13 mouse cellular contexts compared by ENCODE assay signal in the genomic region with DNA sequence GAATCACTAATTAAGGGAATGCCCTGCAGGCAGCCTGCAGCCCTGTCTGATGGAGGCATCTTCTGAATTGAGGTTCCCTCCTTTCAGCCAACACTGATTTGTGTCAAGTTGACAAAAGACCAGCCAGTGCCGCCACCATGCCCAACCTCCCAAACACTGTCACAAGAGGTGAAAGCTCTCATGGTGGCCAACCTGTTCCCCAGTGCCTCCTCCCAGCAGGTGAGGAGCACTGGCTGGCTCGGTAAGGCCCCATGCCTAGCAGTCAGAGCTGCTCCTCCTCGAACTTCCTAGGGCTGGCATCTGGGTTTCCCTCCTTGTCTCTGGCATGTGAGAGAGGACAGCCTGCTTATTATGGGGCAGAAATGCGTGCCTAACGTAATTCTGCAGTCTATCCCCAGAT. TPM values are rescaled to one million over a fixed set of nuclear protein-coding genes. Genes with fewer than 3 reads are reported as not detected.
DNase-seq lines count a peak whose midpoint lies in the region; ATAC-seq and TF ChIP-seq lines count a peak whose summit lies in the region.
"Had no signal": no experiment of that assay in that cellular context is flagged by ENCODE, and none has a peak within 500 bp of the region (broad histone marks: within the 10 kb centered on the region; RNA-seq: fewer than 3 reads in every experiment).

No protein-coding gene starts in this region.

- H3K4me2 ChIP-seq in heart, embryonic 12.5 days: no peak overlapping the region
- no peak overlapping the region for H3K4me2 ChIP-seq in embryonic facial prominence, embryonic 14.5 days (ENCODE audit: low read depth, low read length)
- H3K4me2 ChIP-seq in myocyte (ENCODE audit: low read depth): peak overlapping the region; percentile 62
- H3K4me2 ChIP-seq: limb, embryonic 12.5 days had no signal

- H3K27me3 ChIP-seq in heart, embryonic 12.5 days (replicated peaks): no peaks in the 10 kb centered on the region
- no peaks in the 10 kb centered on the region for H3K27me3 ChIP-seq in embryonic facial prominence, embryonic 14.5 days (replicated peaks; ENCODE audit: control insufficient read depth, insufficient read depth, low read length)
- no peaks in the 10 kb centered on the region for H3K27me3 ChIP-seq in myocyte (ENCODE audit: control insufficient read depth, insufficient read depth, insufficient read length)

- no peak for ATAC-seq in heart, embryonic 12.5 days (ENCODE audit: insufficient number of reproducible peaks, low FRiP score)
- no peak for ATAC-seq in embryonic facial prominence, embryonic 14.5 days (ENCODE audit: low read depth)
- ATAC-seq in megakaryocyte-erythroid progenitor cell, adult 5-6 weeks (replicated peaks; ENCODE audit: low FRiP score, low TSS enrichment, poor library complexity, severe bottlenecking): no peak

- no peaks in the 10 kb centered on the region for H3K9me3 ChIP-seq in heart, embryonic 12.5 days (replicated peaks)
- H3K9me3 ChIP-seq in embryonic facial prominence, embryonic 14.5 days (ENCODE audit: control insufficient read depth, low read length): no peaks in the 10 kb centered on the region
- H3K9me3 ChIP-seq: limb, embryonic 12.5 days had no signal

- H3K27ac ChIP-seq in heart, embryonic 12.5 days (ENCODE audit: poor library complexity, severe bottlenecking): peak overlapping the region; percentile 37
- H3K27ac ChIP-seq in layer of hippocampus, adult 2 months: peak overlapping the region; percentile 39; the same call in 1 of the 2 replicates
- H3K27ac ChIP-seq in embryonic facial prominence, embryonic 14.5 days (replicated peaks; ENCODE audit: low read depth, low read length): peak overlapping the region; percentile 75
- H3K27ac ChIP-seq: limb, embryonic 12.5 days had no signal

- H3K4me3 ChIP-seq in heart, embryonic 12.5 days: no peak overlapping the region
- H3K4me3 ChIP-seq in layer of hippocampus, adult 2 months: no peak overlapping the region
- no peak overlapping the region for H3K4me3 ChIP-seq in embryonic facial prominence, embryonic 14.5 days (ENCODE audit: low read depth, low read length)
- H3K4me3 ChIP-seq in myocyte: no peak overlapping the region
- H3K4me3 ChIP-seq: erythroblast, embryonic 14.5 days; limb, embryonic 12.5 days had no signal

- no peak for DNase-seq in heart, postnatal 4 days
- DNase-seq in layer of hippocampus, adult 2 months (ENCODE audit: low spot score in 2 of 2): no peak
- no peak for DNase-seq in layer of hippocampus, postnatal 10 days (ENCODE audit: low spot score in 2 of 2)
- DNase-seq in embryonic facial prominence, embryonic 14.5 days (ENCODE audit: low spot score): no peak
- DNase-seq: thymus, postnatal 14 days had no signal

- H3K36me3 ChIP-seq in heart, embryonic 12.5 days: peaks cover 27% of the 10 kb centered on the region
- H3K36me3 ChIP-seq in embryonic facial prominence, embryonic 14.5 days (ENCODE audit: control insufficient read depth, insufficient read depth, low read length): peaks cover 9% of the 10 kb centered on the region
- H3K36me3 ChIP-seq in myocyte (ENCODE audit: control insufficient read depth, insufficient read depth): no peaks in the 10 kb centered on the region

- no peak overlapping the region for H3K9ac ChIP-seq in heart, embryonic 12.5 days
- no peak overlapping the region for H3K9ac ChIP-seq in embryonic facial prominence, embryonic 14.5 days (ENCODE audit: low read depth, low read length)
- H3K9ac ChIP-seq: limb, embryonic 12.5 days had no signal

- TF ChIP-seq POLR2A in myocyte (IDR thresholded peaks at IDR 0.05; ENCODE audit: insufficient read length, low read depth): no peak

- H3ac ChIP-seq in myocyte (ENCODE audit: control insufficient read depth, insufficient read length): no peak overlapping the region

- no peak for TF ChIP-seq CTCF in layer of hippocampus, adult 2 months (conservative IDR thresholded peaks at IDR 0.05)

- WGBS in heart, embryonic 12.5 days: 85% methylated on average over 5 of the region's 5 CpGs
- WGBS in embryonic facial prominence, embryonic 14.5 days: 64% methylated on average over 5 of the region's 5 CpGs

- H3K4me1 ChIP-seq in heart, embryonic 12.5 days (replicated peaks): peaks cover 65% of the 10 kb centered on the region
- peaks cover 22% of the 10 kb centered on the region for H3K4me1 ChIP-seq in embryonic facial prominence, embryonic 14.5 days (ENCODE audit: control insufficient read depth, insufficient read depth, low read length)

- H3K79me2 ChIP-seq in myocyte (ENCODE audit: control insufficient read depth, insufficient read depth): no peaks in the 10 kb centered on the region

TF ChIP-seq in myocyte, 11 proteins besides CTCF, POLR2A, EP300 and RAD21:
- TF ChIP-seq CEBPB (IDR thresholded peaks at IDR 0.05; ENCODE audit: insufficient read depth, poor library complexity, severe bottlenecking): no peak
- no peak for TF ChIP-seq USF1 (IDR thresholded peaks at IDR 0.05; ENCODE audit: low read depth)
- TF ChIP-seq MAX (IDR thresholded peaks at IDR 0.05; ENCODE audit: low read depth): no peak
- TF ChIP-seq SRF (IDR thresholded peaks at IDR 0.05; ENCODE audit: control insufficient read depth, insufficient read length, low read depth): no peak
- TF ChIP-seq MYOG (IDR thresholded peaks at IDR 0.05; ENCODE audit: control insufficient read depth in 1 of 3, insufficient read depth in 1 of 3, insufficient read length in 2 of 3, low read depth in 2 of 3): no peak

RNA-seq across cellular contexts. Expression of gene Cdc42ep2, which starts 15.1 kb away (rescaled TPM):
- polyA plus RNA-seq in heart, embryonic 12.5 days (2016; fragmentation: Nextera tagmentation; extraction: Ambion mirVana): 6.5 and 7.3 TPM in 2 replicates
- total RNA-seq in heart, postnatal 4 days (2021): 10 to 100 TPM; 14.2 to 14.7 TPM
- 1 to 10 TPM; 3.4 to 3.8 TPM for total RNA-seq in layer of hippocampus, adult 2 months (2021)
- 1 to 10 TPM; 5.2 to 5.7 TPM for total RNA-seq in layer of hippocampus, postnatal 10 days (2021)
- 14.0 and 16.2 TPM in 2 replicates for polyA plus RNA-seq in embryonic facial prominence, embryonic 14.5 days (2014; fragmentation: Nextera tagmentation; extraction: Ambion mirVana)
- polyA plus RNA-seq in myocyte (2012; fragmentation: generic; extraction: Trizol): 16.2 TPM
- total RNA-seq in megakaryocyte-erythroid progenitor cell, adult 5-6 weeks (2014; fragmentation: Nextera tagmentation): 0.77 TPM in 1 of 2 replicates, not detected in the other
- not detected in 2 replicates for total RNA-seq in megakaryocyte-erythroid progenitor cell, adult 5-6 weeks (2017)
- total RNA-seq: megakaryocyte progenitor cell, adult 5-6 weeks had no signal

RNA-seq across cellular contexts. Expression of gene Pola2, which starts 24.3 kb away (rescaled TPM):
- 49.3 and 51.1 TPM in 2 replicates for polyA plus RNA-seq in heart, embryonic 12.5 days (2016; fragmentation: Nextera tagmentation; extraction: Ambion mirVana)
- 10 to 100 TPM; 32.9 to 37.1 TPM for total RNA-seq in heart, postnatal 4 days (2021)
- 1 to 10 TPM; 6.2 to 6.6 TPM for total RNA-seq in layer of hippocampus, adult 2 months (2021)
- 10 to 100 TPM in 1 of 2 experiments, 1 to 10 TPM in 1; 10.0 to 10.1 TPM for total RNA-seq in layer of hippocampus, postnatal 10 days (2021)
- 59.1 and 65.2 TPM in 2 replicates for polyA plus RNA-seq in embryonic facial prominence, embryonic 14.5 days (2014; fragmentation: Nextera tagmentation; extraction: Ambion mirVana)
- 11.9 TPM for polyA plus RNA-seq in myocyte (2012; fragmentation: generic; extraction: Trizol)
- total RNA-seq in megakaryocyte-erythroid progenitor cell, adult 5-6 weeks (2014; fragmentation: Nextera tagmentation): 134 and 164 TPM in 2 replicates
- total RNA-seq in megakaryocyte-erythroid progenitor cell, adult 5-6 weeks (2017): 62.6 and 87.0 TPM in 2 replicates

RNA-seq across cellular contexts. Expression of gene Dpf2, which starts 26.9 kb away (rescaled TPM):
- 111 and 118 TPM in 2 replicates for polyA plus RNA-seq in heart, embryonic 12.5 days (2016; fragmentation: Nextera tagmentation; extraction: Ambion mirVana)
- 100 to 1,000 TPM; 111 to 119 TPM for total RNA-seq in heart, postnatal 4 days (2021)
- total RNA-seq in layer of hippocampus, adult 2 months (2021): 10 to 100 TPM; 94.1 to 95.3 TPM
- 10 to 100 TPM; 76.0 to 79.9 TPM for total RNA-seq in layer of hippocampus, postnatal 10 days (2021)
- 124 and 143 TPM in 2 replicates for polyA plus RNA-seq in embryonic facial prominence, embryonic 14.5 days (2014; fragmentation: Nextera tagmentation; extraction: Ambion mirVana)
- 78.5 TPM for polyA plus RNA-seq in myocyte (2012; fragmentation: generic; extraction: Trizol)
- total RNA-seq in megakaryocyte-erythroid progenitor cell, adult 5-6 weeks (2014; fragmentation: Nextera tagmentation): 91.2 and 95.9 TPM in 2 replicates
- 75.0 and 124 TPM in 2 replicates for total RNA-seq in megakaryocyte-erythroid progenitor cell, adult 5-6 weeks (2017)

RNA-seq across cellular contexts. Expression of gene Tigd3, which starts 45.8 kb away (rescaled TPM):
- polyA plus RNA-seq in heart, embryonic 12.5 days (2016; fragmentation: Nextera tagmentation; extraction: Ambion mirVana): 1.5 and 1.9 TPM in 2 replicates
- 1 to 10 TPM; 2.0 TPM for total RNA-seq in heart, postnatal 4 days (2021)
- 1 to 10 TPM; 2.5 to 3.2 TPM for total RNA-seq in layer of hippocampus, adult 2 months (2021)
- total RNA-seq in layer of hippocampus, postnatal 10 days (2021): 1 to 10 TPM; 4.4 to 5.5 TPM
- 1.4 and 2.0 TPM in 2 replicates for polyA plus RNA-seq in embryonic facial prominence, embryonic 14.5 days (2014; fragmentation: Nextera tagmentation; extraction: Ambion mirVana)
- 0.31 TPM for polyA plus RNA-seq in myocyte (2012; fragmentation: generic; extraction: Trizol)
- 5.3 and 5.9 TPM in 2 replicates for total RNA-seq in megakaryocyte-erythroid progenitor cell, adult 5-6 weeks (2014; fragmentation: Nextera tagmentation)
- 2.2 and 3.1 TPM in 2 replicates for total RNA-seq in megakaryocyte-erythroid progenitor cell, adult 5-6 weeks (2017)

RNA-seq across cellular contexts. Expression of gene Slc22a20, which starts 46.2 kb away (rescaled TPM):
- not detected in 2 replicates for polyA plus RNA-seq in heart, embryonic 12.5 days (2016; fragmentation: Nextera tagmentation; extraction: Ambion mirVana)
- total RNA-seq in heart, postnatal 4 days (2021): not detected
- total RNA-seq in layer of hippocampus, adult 2 months (2021): not detected
- total RNA-seq in layer of hippocampus, postnatal 10 days (2021): not detected
- polyA plus RNA-seq in embryonic facial prominence, embryonic 14.5 days (2014; fragmentation: Nextera tagmentation; extraction: Ambion mirVana): not detected in 2 replicates
- not detected for polyA plus RNA-seq in myocyte (2012; fragmentation: generic; extraction: Trizol)
- total RNA-seq in megakaryocyte-erythroid progenitor cell, adult 5-6 weeks (2014; fragmentation: Nextera tagmentation): not detected in 2 replicates
- not detected in 2 replicates for total RNA-seq in megakaryocyte-erythroid progenitor cell, adult 5-6 weeks (2017)
- total RNA-seq: layer of hippocampus, adult 18-20 months; megakaryocyte progenitor cell, adult 5-6 weeks had no signal
- polyA plus RNA-seq: erythroblast, embryonic 14.5 days; gonadal fat pad, adult 2 months; limb, embryonic 12.5 days had no signal
